Mouse (Mus musculus) c-Kit-positive CD71-positive TER-119-negative erythroid progenitor cells, embryonic 14.5 days (primary cell): ENCODE data around the gene Dpp6.

ENCODE experiments used
- DNase-seq: peaks from one replicate; pipeline ENCODE4 v3.0.0-alpha.2; 2013; ENCODE audit warnings: low read depth

The Dpp6 gene

GRCm38 (mm10) chr5:27671487-27671886, 854.5 kb downstream of the Dpp6 start:
- no peak for DNase-seq

- no peak for DNase-seq
Observed at GRCm38 (mm10) chr5:27677247-27677666, 860.3 kb downstream of the Dpp6 start.

GRCm38 (mm10) chr5:27679151-27679550, 862.1 kb downstream of the Dpp6 start:
- no peak for DNase-seq

- DNase-seq: peak; percentile 10
Observed at GRCm38 (mm10) chr5:27680476-27680875, 863.5 kb downstream of the Dpp6 start.

GRCm38 (mm10) chr5:27685162-27685561, 868.2 kb downstream of the Dpp6 start:
- no peak for DNase-seq

GRCm38 (mm10) chr5:27685923-27686322, 868.9 kb downstream of the Dpp6 start:
- DNase-seq: no peak

GRCm38 (mm10) chr5:27687311-27687710, 870.3 kb downstream of the Dpp6 start:
- DNase-seq: no peak

- no peak for DNase-seq
Observed at GRCm38 (mm10) chr5:27702482-27702881, 885.5 kb downstream of the Dpp6 start.

GRCm38 (mm10) chr5:27705020-27705419, 888.0 kb downstream of the Dpp6 start:
- no peak for DNase-seq

GRCm38 (mm10) chr5:27706551-27706950, 889.5 kb downstream of the Dpp6 start:
- no peak for DNase-seq

GRCm38 (mm10) chr5:27707283-27707682, 890.3 kb downstream of the Dpp6 start:
- no peak for DNase-seq

- peak; percentile 61 for DNase-seq
Observed at GRCm38 (mm10) chr5:27708209-27708608, 891.2 kb downstream of the Dpp6 start.

- no peak for DNase-seq
Observed at GRCm38 (mm10) chr5:27711461-27712192, 894.6 kb downstream of the Dpp6 start.

- no peak for DNase-seq
Observed at GRCm38 (mm10) chr5:27714356-27714755, 897.4 kb downstream of the Dpp6 start.

GRCm38 (mm10) chr5:27716026-27716425, 899.0 kb downstream of the Dpp6 start:
- no peak for DNase-seq

GRCm38 (mm10) chr5:27717301-27717700, 900.3 kb downstream of the Dpp6 start:
- DNase-seq: no peak

- DNase-seq: no peak
Observed at GRCm38 (mm10) chr5:27719311-27719710, 902.3 kb downstream of the Dpp6 start.

GRCm38 (mm10) chr5:27724460-27724859, 907.5 kb downstream of the Dpp6 start:
- no peak for DNase-seq

- DNase-seq: no peak
Observed at GRCm38 (mm10) chr5:27730666-27731065, 913.7 kb downstream of the Dpp6 start.

- DNase-seq: no peak
Observed at GRCm38 (mm10) chr5:27731392-27731791, 914.4 kb downstream of the Dpp6 start.

- DNase-seq: no peak
Observed at GRCm38 (mm10) chr5:27732288-27732868, 915.4 kb downstream of the Dpp6 start.

GRCm38 (mm10) chr5:27737168-27737567, 920.2 kb downstream of the Dpp6 start:
- peak; percentile 31 for DNase-seq

- DNase-seq: no peak
Observed at GRCm38 (mm10) chr5:27739216-27739615, 922.2 kb downstream of the Dpp6 start.

GRCm38 (mm10) chr5:27744944-27745343, 927.9 kb downstream of the Dpp6 start:
- no peak for DNase-seq
